Mouse (Mus musculus): ENCODE results near the gene Lysmd4. TPM values are rescaled to one million over a fixed set of nuclear protein-coding genes. Genes with fewer than 3 reads are reported as not detected.
"Not testable (repeated sequence)": the region's sequence is repeated elsewhere in the genome, so short reads cannot be mapped to it uniquely, and the experiment has no call there.

The Lysmd4 gene
- polyA plus RNA-seq, 1 experiment: 55.8 TPM

GRCm38 (mm10) chr7:67243121-67243893, 21.0 kb downstream of the Lysmd4 start:
- H3K4me1 ChIP-seq (ENCODE audit: control insufficient read depth, insufficient read depth, low read length): peaks cover 5% of the 10 kb centered on the region; the same call in 1 of the 2 replicates
- H3K4me3 ChIP-seq (ENCODE audit: insufficient read depth, low read length): no peak overlapping the region
- TF ChIP-seq CTCF (IDR thresholded peaks at IDR 0.05; ENCODE audit: extremely low read depth, insufficient read depth, low read length) (peak; percentile 51), POLR2A (IDR thresholded peaks at IDR 0.05; ENCODE audit: extremely low read depth, insufficient read depth, low read length) (no peak)
- H3K27ac ChIP-seq (ENCODE audit: insufficient read depth, low read length): no peak overlapping the region

- Histone ChIP-seq H3K4me1 (ENCODE audit: control insufficient read depth, insufficient read depth, low read length) (peaks cover 5% of the 10 kb centered on the region; the same call in 1 of the 2 replicates), H3K4me3 (ENCODE audit: insufficient read depth, low read length) (no peak overlapping the region), H3K27ac (ENCODE audit: insufficient read depth, low read length) (no peak overlapping the region)
- no peak for TF ChIP-seq CTCF (IDR thresholded peaks at IDR 0.05; ENCODE audit: extremely low read depth, insufficient read depth, low read length)
- no peak for TF ChIP-seq POLR2A (IDR thresholded peaks at IDR 0.05; ENCODE audit: extremely low read depth, insufficient read depth, low read length)
These were observed 21.5 kb downstream of the Lysmd4 start for GRCm38 (mm10) chr7:67243894-67244282.

- peaks cover 2% of the 10 kb centered on the region; the same call in 1 of the 2 replicates for H3K4me1 ChIP-seq (ENCODE audit: control insufficient read depth, insufficient read depth, low read length)
- TF ChIP-seq CTCF (IDR thresholded peaks at IDR 0.05; ENCODE audit: extremely low read depth, insufficient read depth, low read length): no peak
- TF ChIP-seq POLR2A (IDR thresholded peaks at IDR 0.05; ENCODE audit: extremely low read depth, insufficient read depth, low read length): no peak
- H3K27ac ChIP-seq (ENCODE audit: insufficient read depth, low read length): no peak overlapping the region
- H3K4me3 ChIP-seq (ENCODE audit: insufficient read depth, low read length): no peak overlapping the region
These were observed 22.9 kb downstream of the Lysmd4 start for GRCm38 (mm10) chr7:67245255-67245654.

GRCm38 (mm10) chr7:67246067-67246466, 23.7 kb downstream of the Lysmd4 start:
- no peak overlapping the region for H3K27ac ChIP-seq (ENCODE audit: insufficient read depth, low read length)
- H3K4me1 ChIP-seq (ENCODE audit: control insufficient read depth, insufficient read depth, low read length): peaks cover 2% of the 10 kb centered on the region; the same call in 1 of the 2 replicates
- TF ChIP-seq CTCF (IDR thresholded peaks at IDR 0.05; ENCODE audit: extremely low read depth, insufficient read depth, low read length): no peak
- TF ChIP-seq POLR2A (IDR thresholded peaks at IDR 0.05; ENCODE audit: extremely low read depth, insufficient read depth, low read length): no peak
- H3K4me3 ChIP-seq (ENCODE audit: insufficient read depth, low read length): no peak overlapping the region

GRCm38 (mm10) chr7:67259828-67260563, 37.7 kb downstream of the Lysmd4 start:
- no peak for TF ChIP-seq CTCF (IDR thresholded peaks at IDR 0.05; ENCODE audit: extremely low read depth, insufficient read depth, low read length)
- no peak for TF ChIP-seq POLR2A (IDR thresholded peaks at IDR 0.05; ENCODE audit: extremely low read depth, insufficient read depth, low read length)
- H3K4me3 ChIP-seq (ENCODE audit: insufficient read depth, low read length): no peak overlapping the region

GRCm38 (mm10) chr7:67270447-67270846, 48.1 kb downstream of the Lysmd4 start:
- H3K4me3 ChIP-seq (ENCODE audit: insufficient read depth, low read length); H3K27ac ChIP-seq (ENCODE audit: insufficient read depth, low read length); H3K4me1 ChIP-seq (ENCODE audit: control insufficient read depth, insufficient read depth, low read length): not testable (repeated sequence)

More at GRCm38 (mm10) chr7:67259828-67260563, 37.7 kb downstream of the Lysmd4 start:
- H3K4me1 ChIP-seq (ENCODE audit: control insufficient read depth, insufficient read depth, low read length): no peaks in the 10 kb centered on the region
- H3K27ac ChIP-seq (ENCODE audit: insufficient read depth, low read length): no peak overlapping the region

GRCm38 (mm10) chr7:67283581-67283980, 61.2 kb downstream of the Lysmd4 start:
- H3K4me1 ChIP-seq (ENCODE audit: control insufficient read depth, insufficient read depth, low read length): no peaks in the 10 kb centered on the region
- no peak overlapping the region for H3K27ac ChIP-seq (ENCODE audit: insufficient read depth, low read length)
- TF ChIP-seq POLR2A (IDR thresholded peaks at IDR 0.05; ENCODE audit: extremely low read depth, insufficient read depth, low read length): no peak
- no peak for TF ChIP-seq CTCF (IDR thresholded peaks at IDR 0.05; ENCODE audit: extremely low read depth, insufficient read depth, low read length)
- no peak overlapping the region for H3K4me3 ChIP-seq (ENCODE audit: insufficient read depth, low read length)

GRCm38 (mm10) chr7:67287456-67287855, 65.1 kb downstream of the Lysmd4 start:
- Histone ChIP-seq H3K4me3 (ENCODE audit: insufficient read depth, low read length) (no peak overlapping the region), H3K4me1 (ENCODE audit: control insufficient read depth, insufficient read depth, low read length) (no peaks in the 10 kb centered on the region), H3K27ac (ENCODE audit: insufficient read depth, low read length) (no peak overlapping the region)
- TF ChIP-seq CTCF (IDR thresholded peaks at IDR 0.05; ENCODE audit: extremely low read depth, insufficient read depth, low read length) (no peak), POLR2A (IDR thresholded peaks at IDR 0.05; ENCODE audit: extremely low read depth, insufficient read depth, low read length) (no peak)

- TF ChIP-seq CTCF (IDR thresholded peaks at IDR 0.05; ENCODE audit: extremely low read depth, insufficient read depth, low read length) (no peak), POLR2A (IDR thresholded peaks at IDR 0.05; ENCODE audit: extremely low read depth, insufficient read depth, low read length) (no peak)
- Histone ChIP-seq H3K4me1 (ENCODE audit: control insufficient read depth, insufficient read depth, low read length) (no peaks in the 10 kb centered on the region), H3K27ac (ENCODE audit: insufficient read depth, low read length) (no peak overlapping the region), H3K4me3 (ENCODE audit: insufficient read depth, low read length) (no peak overlapping the region)
These were observed 69.0 kb downstream of the Lysmd4 start for GRCm38 (mm10) chr7:67291356-67291755.

- no peak for TF ChIP-seq POLR2A (IDR thresholded peaks at IDR 0.05; ENCODE audit: extremely low read depth, insufficient read depth, low read length)
- TF ChIP-seq CTCF (IDR thresholded peaks at IDR 0.05; ENCODE audit: extremely low read depth, insufficient read depth, low read length): no peak
- Histone ChIP-seq H3K4me1 (ENCODE audit: control insufficient read depth, insufficient read depth, low read length) (no peaks in the 10 kb centered on the region), H3K4me3 (ENCODE audit: insufficient read depth, low read length) (no peak overlapping the region), H3K27ac (ENCODE audit: insufficient read depth, low read length) (no peak overlapping the region)
These were observed 74.1 kb downstream of the Lysmd4 start for GRCm38 (mm10) chr7:67296419-67296818.

Data from cortical plate, adult 2 months (tissue).